Comparison of ENCODE assay signal across 22 mouse cellular contexts in genomic region chr17:55484108-55484870, GRCm38 (mm10). TPM values are rescaled to one million over a fixed set of nuclear protein-coding genes. Genes with fewer than 3 reads are reported as not detected.
A peak's percentile ranks its signal among the peaks of the same experiment; 100 is the strongest.
DNase-seq lines count a peak whose midpoint lies in the region; ATAC-seq and TF ChIP-seq lines count a peak whose summit lies in the region.
"Had no signal": no experiment of that assay in that cellular context is flagged by ENCODE, and none has a peak within 500 bp of the region (broad histone marks: within the 10 kb centered on the region; RNA-seq: fewer than 3 reads in every experiment).

No protein-coding gene starts in this region.

- no peaks in the 10 kb centered on the region for H3K36me3 ChIP-seq in intestine, postnatal 0 days (ENCODE audit: control insufficient read depth, insufficient read depth)
- no peaks in the 10 kb centered on the region for H3K36me3 ChIP-seq in intestine, embryonic 15.5 days
- no peaks in the 10 kb centered on the region for H3K36me3 ChIP-seq in lung, embryonic 14.5 days (ENCODE audit: insufficient read depth)
- H3K36me3 ChIP-seq in limb, embryonic 14.5 days (ENCODE audit: control insufficient read depth, insufficient read depth, low read length), result no peaks in the 10 kb centered on the region
- H3K36me3 ChIP-seq: limb, embryonic 15.5 days; liver, embryonic 15.5 days had no signal

- 0 out of 2 replicates have a peak, but pooled peaks have one; percentile 10 for TF ChIP-seq CTCF in intestine, postnatal 0 days (IDR thresholded peaks at IDR 0.05; ENCODE audit: low read depth)
- TF ChIP-seq CTCF in lung, embryonic 14.5 days (IDR thresholded peaks at IDR 0.05; ENCODE audit: low read depth), result no peak

- DNase-seq in lung, embryonic 14.5 days, result peak; percentile 8
- no peak for DNase-seq in lung, postnatal 14 days
- DNase-seq in brain, adult 2 months (ENCODE audit: low read depth, low spot score), result peak; percentile 20
- peak; percentile 59 for DNase-seq in limb, embryonic 14.5 days (ENCODE audit: low spot score)
- DNase-seq in ovary, postnatal 14 days (ENCODE audit: low spot score), result no peak
- no peak for DNase-seq in right cerebral cortex, postnatal 10 days (ENCODE audit: low spot score in 2 of 2)
- DNase-seq: adrenal gland, postnatal 14 days; cerebellum, adult 8-10 months; kidney, adult 18-20 months; retina, postnatal 1 day; thymus, postnatal 25 days had no signal

- no peak overlapping the region for H3K4me2 ChIP-seq in intestine, postnatal 0 days (replicated peaks; ENCODE audit: low read depth)
- H3K4me2 ChIP-seq in intestine, embryonic 15.5 days (replicated peaks), result no peak overlapping the region
- no peak overlapping the region for H3K4me2 ChIP-seq in lung, embryonic 14.5 days
- no peak overlapping the region for H3K4me2 ChIP-seq in limb, embryonic 14.5 days (replicated peaks; ENCODE audit: low read depth, low read length, severe bottlenecking)
- H3K4me2 ChIP-seq: heart, embryonic 11.5 days; hindbrain, embryonic 13.5 days; limb, embryonic 15.5 days; liver, embryonic 15.5 days had no signal

- H3K9me3 ChIP-seq in intestine, postnatal 0 days (ENCODE audit: control insufficient read depth), result no peaks in the 10 kb centered on the region
- no peaks in the 10 kb centered on the region for H3K9me3 ChIP-seq in intestine, embryonic 15.5 days
- H3K9me3 ChIP-seq in lung, embryonic 14.5 days (ENCODE audit: low read depth, low read length), result no peaks in the 10 kb centered on the region
- no peaks in the 10 kb centered on the region for H3K9me3 ChIP-seq in limb, embryonic 14.5 days (ENCODE audit: control insufficient read depth, low read length)
- H3K9me3 ChIP-seq: forebrain, embryonic 10.5 days; hindbrain, embryonic 13.5 days; limb, embryonic 15.5 days; midbrain, embryonic 10.5 days had no signal

- 84% methylated on average over 7 of the region's 7 CpGs for WGBS in intestine, postnatal 0 days
- WGBS in intestine, embryonic 15.5 days, result 83% methylated on average over 7 of the region's 7 CpGs
- WGBS in lung, embryonic 14.5 days, result 73% methylated on average over 7 of the region's 7 CpGs
- 37% methylated on average over 7 of the region's 7 CpGs for WGBS in limb, embryonic 14.5 days

- no peak for TF ChIP-seq POLR2A in limb, embryonic 14.5 days (IDR thresholded peaks at IDR 0.05; ENCODE audit: borderline replicate concordance, extremely low read depth, insufficient read depth, insufficient read length)

- no peaks in the 10 kb centered on the region for H3K27me3 ChIP-seq in intestine, postnatal 0 days (replicated peaks; ENCODE audit: control insufficient read depth, insufficient read depth, low read length)
- no peaks in the 10 kb centered on the region for H3K27me3 ChIP-seq in intestine, embryonic 15.5 days (replicated peaks)
- H3K27me3 ChIP-seq in lung, embryonic 14.5 days (ENCODE audit: insufficient read depth, low read length), result no peaks in the 10 kb centered on the region
- H3K27me3 ChIP-seq in limb, embryonic 14.5 days (ENCODE audit: control insufficient read depth, insufficient read depth, low read length), result no peaks in the 10 kb centered on the region
- H3K27me3 ChIP-seq: hindbrain, embryonic 13.5 days; limb, embryonic 15.5 days; liver, embryonic 15.5 days had no signal

- H3K9ac ChIP-seq in intestine, postnatal 0 days (ENCODE audit: low read depth, low read length), result no peak overlapping the region
- no peak overlapping the region for H3K9ac ChIP-seq in intestine, embryonic 15.5 days
- no peak overlapping the region for H3K9ac ChIP-seq in lung, embryonic 14.5 days
- H3K9ac ChIP-seq in limb, embryonic 14.5 days (ENCODE audit: low read depth, low read length, severe bottlenecking), result no peak overlapping the region
- H3K9ac ChIP-seq: hindbrain, embryonic 13.5 days; limb, embryonic 15.5 days; liver, embryonic 15.5 days had no signal

- no peaks in the 10 kb centered on the region for H3K4me1 ChIP-seq in intestine, postnatal 0 days (replicated peaks; ENCODE audit: control insufficient read depth, insufficient read depth, low read length)
- no peaks in the 10 kb centered on the region for H3K4me1 ChIP-seq in intestine, embryonic 15.5 days (replicated peaks)
- no peaks in the 10 kb centered on the region for H3K4me1 ChIP-seq in lung, embryonic 14.5 days (ENCODE audit: insufficient read depth)
- H3K4me1 ChIP-seq in limb, embryonic 14.5 days (ENCODE audit: control insufficient read depth, insufficient read depth, low read length), result peaks cover 13% of the 10 kb centered on the region
- H3K4me1 ChIP-seq: forebrain, embryonic 10.5 days; liver, embryonic 15.5 days; midbrain, embryonic 10.5 days had no signal

- H3K27ac ChIP-seq in intestine, postnatal 0 days (ENCODE audit: low read depth, low read length), result no peak overlapping the region
- no peak overlapping the region for H3K27ac ChIP-seq in intestine, embryonic 15.5 days
- H3K27ac ChIP-seq in lung, embryonic 14.5 days (ENCODE audit: low read depth), result no peak overlapping the region
- no peak overlapping the region for H3K27ac ChIP-seq in limb, embryonic 14.5 days (replicated peaks; ENCODE audit: low read depth, low read length)
- H3K27ac ChIP-seq: forebrain, embryonic 10.5 days; hindbrain, embryonic 13.5 days; limb, embryonic 15.5 days; liver, embryonic 15.5 days; midbrain, embryonic 10.5 days had no signal

- no peak overlapping the region for H3K4me3 ChIP-seq in intestine, postnatal 0 days (ENCODE audit: low read depth, low read length)
- H3K4me3 ChIP-seq in intestine, embryonic 15.5 days (replicated peaks), result no peak overlapping the region
- H3K4me3 ChIP-seq in lung, embryonic 14.5 days (ENCODE audit: low read depth, low read length), result no peak overlapping the region
- H3K4me3 ChIP-seq in limb, embryonic 14.5 days (replicated peaks; ENCODE audit: low read length), result no peak overlapping the region
- H3K4me3 ChIP-seq: forebrain, embryonic 10.5 days; hindbrain, embryonic 13.5 days; limb, embryonic 15.5 days; liver, embryonic 15.5 days; midbrain, embryonic 10.5 days had no signal

- no peak for ATAC-seq in intestine, postnatal 0 days
- no peak for ATAC-seq in intestine, embryonic 15.5 days
- ATAC-seq in lung, embryonic 14.5 days (ENCODE audit: insufficient read depth), result no peak
- peak; percentile 56 for ATAC-seq in limb, embryonic 14.5 days (ENCODE audit: low FRiP score, low read depth)
- ATAC-seq: lung, postnatal 0 days had no signal

RNA-seq across cellular contexts. Expression of gene St6gal2, which starts 39.1 kb away (rescaled TPM):
- 0.56 and 0.60 TPM in 2 replicates for polyA plus RNA-seq in intestine, postnatal 0 days (2015; fragmentation: Nextera tagmentation; extraction: Ambion mirVana)
- polyA plus RNA-seq in intestine, embryonic 15.5 days (2015; fragmentation: Nextera tagmentation; extraction: Ambion mirVana), result 0.55 and 0.58 TPM in 2 replicates
- polyA plus RNA-seq in lung, embryonic 14.5 days (2014; fragmentation: Nextera tagmentation; extraction: Ambion mirVana), result 1.7 and 2.2 TPM in 2 replicates
- 1.7 and 2.5 TPM in 2 replicates for polyA plus RNA-seq in limb, embryonic 14.5 days (2012; rRNA removed)
- 2.5 and 2.6 TPM in 2 replicates for polyA plus RNA-seq in limb, embryonic 14.5 days (2014; fragmentation: Nextera tagmentation; extraction: Ambion mirVana)
- polyA plus RNA-seq: C2C12; gonadal fat pad, adult 2 months had no signal

Comparison
In these comparisons a context has a peak if more than half of its experiments do, and no peak if none do; other contexts are left out.
1. DNase-seq: peak in lung, embryonic 14.5 days (single experiment), brain, adult 2 months (single experiment) and limb, embryonic 14.5 days (single experiment); none in lung, postnatal 14 days (single experiment), ovary, postnatal 14 days (single experiment) and right cerebral cortex, postnatal 10 days (0 of 2).